Mouse (Mus musculus) intestine, postnatal 0 days (tissue): Measurements from ENCODE around the gene Rad51b. TPM values are rescaled to one million over a fixed set of nuclear protein-coding genes. Genes with fewer than 3 reads are reported as not detected.

Experiments
- ATAC-seq: fragments of 200-750 bp; cut with Nextera tagmentation; 2 replicates; pipeline ENCODE4 v1.8.0; 2017; ENCODE audit warnings: mild to moderate bottlenecking, moderate TSS enrichment, moderate library complexity
- H3K27ac ChIP-seq: fragments of 300-500 bp; sonication (generic); 2 replicates; pipeline ENCODE4 v1.5.1; 2014; ENCODE audit warnings: mild to moderate bottlenecking, low read depth, low read length, moderate library complexity
- H3K27me3 ChIP-seq: fragments of 300-500 bp; sonication (generic); replicated peaks from 2 replicates; pipeline ENCODE4 v1.6.1; 2014; ENCODE audit warnings: low read length, mixed read lengths; ENCODE audit not compliant: control insufficient read depth, insufficient read depth
- H3K36me3 ChIP-seq: fragments of 300-500 bp; sonication (generic); 2 replicates; pipeline ENCODE4 v1.6.1; 2014; ENCODE audit warnings: mild to moderate bottlenecking, moderate library complexity; ENCODE audit not compliant: control insufficient read depth, insufficient read depth
- H3K4me1 ChIP-seq: fragments of 300-500 bp; sonication (generic); replicated peaks from 2 replicates; pipeline ENCODE4 v1.6.1; 2014; ENCODE audit warnings: antibody characterized with exemption, low read length, mixed read lengths; ENCODE audit not compliant: control insufficient read depth, insufficient read depth
- H3K4me2 ChIP-seq: fragments of 300-500 bp; sonication (generic); replicated peaks from 2 replicates; pipeline ENCODE4 v1.6.1; 2014; ENCODE audit warnings: low read depth, mild to moderate bottlenecking, moderate library complexity
- H3K4me3 ChIP-seq: fragments of 300-500 bp; sonication (generic); 2 replicates; pipeline ENCODE4 v1.5.1; 2014; ENCODE audit warnings: low read depth, low read length
- H3K9ac ChIP-seq: fragments of 300-500 bp; sonication (generic); 2 replicates; pipeline ENCODE4 v1.6.1; 2014; ENCODE audit warnings: mild to moderate bottlenecking, low read depth, low read length
- H3K9me3 ChIP-seq: fragments of 300-500 bp; sonication (generic); 2 replicates; pipeline ENCODE4 v1.6.1; 2016; ENCODE audit warnings: mixed run types; ENCODE audit not compliant: control insufficient read depth
- CTCF ChIP-seq: sonication (generic); IDR thresholded peaks from 2 replicates; pipeline ENCODE4 v1.5.1; 2016; ENCODE audit warnings: low read depth, mild to moderate bottlenecking, control low read depth, antibody characterized with exemption, moderate library complexity
- WGBS: fragments of 180-500 bp; shearing (Covaris S2); extraction: QIAGEN DNeasy Blood & Tissue Kit; methylation state at CpG from one replicate; pipeline ENCODE4 v1.1.7; 2014; 5-methylcytosine and 5-hydroxymethylcytosine counted together
- polyA plus RNA-seq: library from polyadenylated mRNA; unstranded; fragments of >200 nt; fragmentation: Nextera tagmentation; extraction: Ambion mirVana; gene quantifications from 2 replicates; pipeline ENCODE4 v1.2.1, GENCODE M21; 2015

The Rad51b gene
- polyA plus RNA-seq, 1 experiment from 2014 or later, result 1.9 TPM

DNA sequence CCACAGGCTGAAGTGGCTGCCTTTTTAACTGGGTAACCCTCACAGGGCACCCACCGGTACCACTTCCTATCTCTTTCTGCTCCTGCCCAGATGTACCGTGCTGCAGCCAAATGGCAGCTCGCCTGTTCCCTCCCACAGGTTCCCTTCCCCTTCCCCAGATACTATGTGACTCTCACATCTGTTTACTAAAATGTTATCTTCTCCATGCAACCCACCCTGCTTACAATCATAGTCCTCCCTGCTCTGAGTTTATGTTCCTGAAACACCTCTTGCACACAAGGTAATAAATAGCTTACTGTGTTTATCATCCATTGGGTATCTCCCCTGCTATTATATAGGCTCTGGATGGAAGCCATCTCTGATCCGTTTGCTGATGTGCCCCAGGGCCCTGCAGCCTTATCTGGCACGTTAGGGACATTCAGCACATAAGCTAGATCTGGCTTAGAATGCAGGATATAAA, 530.2 kb downstream of the Rad51b start:
- no peak overlapping the region for H3K9ac ChIP-seq
- H3K36me3 ChIP-seq, result no peaks in the 10 kb centered on the region
- WGBS, result 43% methylated on average over 5 of the region's 5 CpGs
- H3K4me1 ChIP-seq, result no peaks in the 10 kb centered on the region
- H3K4me2 ChIP-seq, result no peak overlapping the region
- no peak overlapping the region for H3K4me3 ChIP-seq
- no peak for ATAC-seq
- TF ChIP-seq CTCF, result no peak
- no peak overlapping the region for H3K27ac ChIP-seq
- 0 out of 2 replicates have a peak, but pooled peaks cover 2% of the 10 kb centered on the region for H3K9me3 ChIP-seq
- no peaks in the 10 kb centered on the region for H3K27me3 ChIP-seq

DNA sequence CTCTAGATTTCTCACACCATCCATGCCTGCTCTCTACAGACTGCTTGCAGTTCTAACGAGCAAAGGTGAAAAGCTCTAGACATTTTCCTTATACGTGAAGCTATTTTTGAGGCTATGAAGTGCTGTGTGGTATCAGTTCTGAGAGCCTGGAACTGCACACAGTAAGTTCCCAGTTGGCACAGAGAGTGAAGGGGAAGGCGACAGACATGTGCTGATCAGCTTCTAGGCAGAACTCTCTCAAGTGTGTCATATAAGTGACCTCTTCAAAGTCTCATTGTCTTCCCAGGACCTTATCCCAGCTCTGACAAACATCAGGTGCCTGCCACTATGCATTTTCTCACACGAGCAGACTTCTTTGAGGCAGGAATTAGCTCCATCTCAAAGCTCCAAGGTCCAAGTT, 530.7 kb downstream of the Rad51b start:
- Histone ChIP-seq H3K9me3 (0 out of 2 replicates have a peak, but pooled peaks cover 2% of the 10 kb centered on the region), H3K36me3 (no peaks in the 10 kb centered on the region), H3K9ac (no peak overlapping the region), H3K27me3 (no peaks in the 10 kb centered on the region), H3K4me2 (no peak overlapping the region), H3K4me3 (no peak overlapping the region), H3K4me1 (no peaks in the 10 kb centered on the region), H3K27ac (no peak overlapping the region)
- ATAC-seq, result no peak
- WGBS, result 51% methylated on average over 4 of the region's 4 CpGs
- TF ChIP-seq CTCF, result no peak

DNA sequence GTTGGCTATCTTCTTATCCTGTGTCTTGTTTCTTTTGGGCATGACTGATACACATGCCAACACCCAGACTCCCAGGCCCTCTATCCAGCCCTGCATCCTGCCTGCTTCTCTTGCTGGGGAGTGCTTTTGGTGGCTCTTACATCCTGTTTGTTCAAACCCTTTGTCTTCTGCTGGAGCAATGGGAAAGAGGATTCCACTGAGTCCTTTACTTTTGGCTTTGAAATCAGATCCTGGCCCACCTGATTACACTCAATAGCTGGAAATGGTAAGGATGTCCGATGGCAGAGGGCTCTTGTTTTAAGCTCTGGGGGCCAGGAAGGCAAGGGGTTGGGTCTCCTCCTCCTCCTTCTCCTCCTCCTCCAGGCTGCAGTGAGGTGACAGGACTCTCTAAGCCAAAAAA, 533.6 kb downstream of the Rad51b start:
- 58% methylated on average over 1 of the region's 1 CpGs for WGBS
- Histone ChIP-seq H3K27me3 (no peaks in the 10 kb centered on the region), H3K4me1 (no peaks in the 10 kb centered on the region), H3K9me3 (0 out of 2 replicates have a peak, but pooled peaks cover 2% of the 10 kb centered on the region), H3K27ac (no peak overlapping the region), H3K4me3 (no peak overlapping the region), H3K9ac (no peak overlapping the region), H3K4me2 (no peak overlapping the region), H3K36me3 (no peaks in the 10 kb centered on the region)
- no peak for ATAC-seq
- TF ChIP-seq CTCF, result no peak

DNA sequence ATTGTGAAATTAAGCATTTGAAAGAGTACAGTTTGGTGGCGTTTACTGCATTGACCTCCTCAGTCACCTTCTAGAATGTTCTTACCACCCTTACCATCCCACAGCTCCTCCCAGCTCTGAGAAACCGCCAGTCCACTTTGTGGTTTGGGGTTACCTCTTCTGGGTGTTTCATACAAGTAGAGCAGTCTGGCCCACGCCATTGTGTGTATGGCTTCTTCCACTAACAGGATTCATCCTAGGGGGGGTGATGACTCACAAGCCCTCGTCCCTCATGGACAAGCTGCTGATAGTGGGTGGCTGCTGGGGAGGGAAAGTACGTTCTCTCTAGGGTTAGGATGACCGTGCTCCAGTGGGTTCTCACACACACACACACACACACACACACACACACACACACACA, 535.5 kb downstream of the Rad51b start:
- Histone ChIP-seq H3K4me2 (no peak overlapping the region), H3K27ac (no peak overlapping the region), H3K36me3 (no peaks in the 10 kb centered on the region), H3K4me1 (no peaks in the 10 kb centered on the region), H3K9me3 (0 out of 2 replicates have a peak, but pooled peaks cover 2% of the 10 kb centered on the region), H3K27me3 (no peaks in the 10 kb centered on the region), H3K4me3 (no peak overlapping the region), H3K9ac (no peak overlapping the region)
- ATAC-seq, result no peak
- no peak for TF ChIP-seq CTCF
- 95% methylated on average over 6 of the region's 6 CpGs for WGBS

DNA sequence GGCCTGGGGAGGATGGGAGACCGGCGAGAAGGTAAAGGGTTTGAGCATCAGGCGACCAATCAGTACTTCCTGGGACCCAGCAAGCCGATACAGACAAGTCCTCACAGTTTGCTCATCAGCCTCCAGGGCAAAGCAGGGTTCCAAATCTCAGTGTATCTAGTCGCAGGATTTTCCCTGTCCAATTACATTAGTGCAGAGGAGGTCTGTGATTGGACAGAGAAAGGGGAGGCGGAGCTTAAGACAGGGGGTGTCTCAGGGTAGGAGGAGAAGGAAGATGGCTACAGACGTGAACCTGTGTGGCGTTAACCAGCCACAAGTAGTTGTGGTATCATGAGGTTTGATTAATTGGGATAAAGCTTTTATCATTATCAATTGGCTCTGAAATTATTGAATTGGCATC, 538.4 kb downstream of the Rad51b start:
- Histone ChIP-seq H3K27ac (no peak overlapping the region), H3K4me3 (no peak overlapping the region), H3K9me3 (no peaks in the 10 kb centered on the region), H3K4me2 (no peak overlapping the region), H3K27me3 (no peaks in the 10 kb centered on the region), H3K9ac (no peak overlapping the region), H3K4me1 (no peaks in the 10 kb centered on the region), H3K36me3 (no peaks in the 10 kb centered on the region)
- ATAC-seq, result no peak
- no peak for TF ChIP-seq CTCF
- 96% methylated on average over 8 of the region's 8 CpGs for WGBS

DNA sequence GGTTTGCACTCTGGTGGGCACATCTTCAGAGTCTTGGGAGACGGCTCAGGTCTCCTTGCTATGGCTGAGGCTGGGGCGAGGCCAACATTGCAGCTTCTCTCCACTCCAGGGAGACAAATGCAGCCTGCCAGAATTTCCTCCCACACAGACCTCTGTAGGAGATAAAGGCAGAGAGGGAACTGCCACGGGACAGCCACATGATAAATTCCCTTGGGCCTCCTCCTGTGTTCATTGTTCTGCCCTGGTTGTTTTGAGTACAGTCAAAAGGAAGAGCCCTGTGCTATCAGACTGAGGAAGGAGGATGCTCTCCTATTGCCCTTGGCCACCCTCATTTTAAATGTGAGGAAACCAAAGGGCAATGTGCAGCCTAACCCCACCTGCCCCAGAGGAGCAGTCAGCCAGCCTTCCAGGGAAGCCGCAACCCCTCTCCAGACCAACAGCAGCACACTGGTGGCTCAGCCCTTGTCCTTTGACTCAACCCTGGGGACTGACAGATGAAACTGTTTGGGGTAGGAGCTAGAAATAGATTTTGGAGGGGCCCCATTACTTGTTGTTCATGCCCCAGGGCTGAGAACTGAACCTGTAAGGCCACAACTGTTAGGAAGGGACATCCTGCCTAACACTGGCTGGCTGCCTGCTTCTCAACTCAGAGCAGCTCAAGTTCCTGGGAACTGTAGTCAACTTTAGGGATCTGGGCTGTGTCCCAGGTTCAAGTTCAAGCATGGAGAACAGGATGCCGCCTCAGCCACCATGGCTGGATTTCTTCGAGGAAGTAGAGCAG, 541.3 kb downstream of the Rad51b start:
- ATAC-seq, result 0 out of 2 replicates have a peak, but pooled peaks have one; percentile 19
- no peaks in the 10 kb centered on the region for H3K4me1 ChIP-seq
- H3K27me3 ChIP-seq, result no peaks in the 10 kb centered on the region
- H3K9ac ChIP-seq, result no peak overlapping the region
- TF ChIP-seq CTCF, result no peak
- no peak overlapping the region for H3K4me3 ChIP-seq
- no peaks in the 10 kb centered on the region for H3K9me3 ChIP-seq
- H3K27ac ChIP-seq, result no peak overlapping the region
- WGBS, result 50% methylated on average over 6 of the region's 6 CpGs
- no peaks in the 10 kb centered on the region for H3K36me3 ChIP-seq
- H3K4me2 ChIP-seq, result no peak overlapping the region
